Mouse (Mus musculus) cerebellum, adult 2 months (tissue): ENCODE measurements around the gene Nsd1.

Source experiments
- CTCF ChIP-seq: fragments of 200-500 bp; IDR thresholded peaks from 2 replicates; pipeline ENCODE4 v1.5.1; 2011; ENCODE audit warnings: low read depth, mild to moderate bottlenecking, control low read depth, low read length, moderate library complexity, borderline replicate concordance; ENCODE audit not compliant: insufficient read depth
- POLR2A ChIP-seq: fragments of 200-500 bp; IDR thresholded peaks from 2 replicates; pipeline ENCODE4 v1.6.1; 2011; ENCODE audit warnings: low read length, control low read depth, borderline replicate concordance; ENCODE audit not compliant: insufficient read depth

- TF ChIP-seq CTCF (no peak), POLR2A (peak; percentile 69)
These were observed 1.8 kb downstream of the Nsd1 start for GRCm38 (mm10) chr13:55211221-55212010.
